Mouse (Mus musculus): ENCODE results near the gene Ccdc189.

GRCm38 (mm10) chr7:127592575-127592974, 4.2 kb upstream of the Ccdc189 start:
- TF ChIP-seq POLR2A (IDR thresholded peaks at IDR 0.05; ENCODE audit: control insufficient read depth, low read depth, low read length): no peak
- no peak for TF ChIP-seq CTCF (IDR thresholded peaks at IDR 0.05; ENCODE audit: control insufficient read depth, insufficient read depth, insufficient replicate concordance, low read depth, low read length)

Data from testis, adult 2 months (tissue).